Mouse (Mus musculus) embryonic fibroblast, embryonic 13.5 days (primary cell): ENCODE measurements around the gene Arx. TPM values are rescaled to one million over a fixed set of nuclear protein-coding genes. Genes with fewer than 3 reads are reported as not detected.

Experiments used
- H3K27ac ChIP-seq: 2 replicates; pipeline ENCODE4 v1.5.1; 2012; ENCODE audit warnings: low read length, control low read depth, inconsistent platforms; ENCODE audit not compliant: insufficient read depth
- H3K4me1 ChIP-seq: 2 replicates; pipeline ENCODE4 v1.6.1; 2011; ENCODE audit warnings: low read length; ENCODE audit not compliant: control insufficient read depth, insufficient read depth
- H3K4me3 ChIP-seq: 2 replicates; pipeline ENCODE4 v1.5.1; 2011; ENCODE audit warnings: mild to moderate bottlenecking, control low read depth, low read length; ENCODE audit not compliant: insufficient read depth
- CTCF ChIP-seq: IDR thresholded peaks from 2 replicates; pipeline ENCODE4 v1.5.1; 2011; ENCODE audit warnings: mild to moderate bottlenecking, control low read depth, low read length, moderate library complexity, borderline replicate concordance; ENCODE audit not compliant: insufficient read depth
- POLR2A ChIP-seq: IDR thresholded peaks from 2 replicates; pipeline ENCODE4 v1.6.1; 2011; ENCODE audit warnings: low read depth, mild to moderate bottlenecking, control low read depth, low read length, moderate library complexity
- polyA plus RNA-seq: library from polyadenylated mRNA; stranded (reverse); fragments of >200 nt; gene quantifications from 2 replicates; pipeline ENCODE4 v1.2.4, GENCODE M21; 2011; ENCODE audit warnings: low read depth; ENCODE audit not compliant: missing spikeins, insufficient read length

Gene Arx
- not detected in 2 replicates for polyA plus RNA-seq

- Histone ChIP-seq H3K4me3 (no peak within 1 kb of the TSS), H3K27ac (no peak within 1 kb of the TSS), H3K4me1 (no peaks in the 10 kb centered on the region)
- TF ChIP-seq POLR2A (no peak), CTCF (no peak)
Measured at GRCm38 (mm10) chrX:93286291-93286893, at the start of gene Arx. Arx (plus strand) TSS chrX:93286445.

DNA sequence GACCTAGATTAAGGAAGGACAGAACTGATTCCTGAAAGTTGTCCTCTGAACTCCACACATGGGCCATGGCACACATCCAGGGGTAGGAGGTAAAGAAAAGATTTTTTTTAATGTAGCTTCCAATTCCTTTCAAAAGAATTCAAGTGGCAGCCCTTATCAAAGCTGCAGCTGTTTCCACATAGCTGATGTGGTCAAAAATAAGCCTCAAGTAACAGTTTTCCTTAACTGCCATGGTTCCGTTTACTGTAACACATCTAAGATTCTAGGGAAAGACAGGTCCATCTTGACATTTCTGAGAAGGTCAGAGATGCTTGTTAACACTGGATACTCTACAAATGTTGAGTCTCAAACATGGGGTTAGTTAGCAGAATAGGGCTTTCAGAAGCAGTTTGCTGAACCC lies 34.9 kb upstream of the Arx start:
- TF ChIP-seq CTCF (no peak), POLR2A (no peak)
- Histone ChIP-seq H3K27ac (no peak overlapping the region), H3K4me1 (no peaks in the 10 kb centered on the region; the same call in 1 of the 2 replicates), H3K4me3 (no peak overlapping the region)

- TF ChIP-seq CTCF: no peak
- TF ChIP-seq POLR2A: no peak
Measured at GRCm38 (mm10) chrX:93275689-93276088, 10.6 kb upstream of the Arx start.

DNA sequence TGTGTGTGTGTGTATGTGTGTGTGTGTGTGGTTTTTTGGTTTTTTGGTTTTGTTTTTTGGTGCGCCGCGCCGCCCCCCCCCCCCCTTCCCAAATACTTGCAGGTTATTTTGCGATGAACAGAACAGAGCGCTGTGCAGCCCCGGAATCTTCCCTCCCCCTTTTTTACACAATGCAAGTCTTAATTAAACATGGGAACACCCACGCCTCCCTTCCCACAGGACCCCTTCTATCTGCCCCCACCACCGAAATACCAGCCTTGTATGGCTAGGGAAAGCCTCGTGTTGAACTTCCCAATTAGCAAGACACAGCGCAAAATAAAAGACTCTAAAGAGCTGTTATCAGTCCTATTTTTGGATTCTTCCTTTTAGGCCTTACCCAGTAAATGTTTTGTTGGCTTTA lies 6.3 kb upstream of the Arx start:
- Histone ChIP-seq H3K27ac (no peak overlapping the region), H3K4me3 (no peak overlapping the region), H3K4me1 (no peaks in the 10 kb centered on the region)
- TF ChIP-seq POLR2A: no peak
- TF ChIP-seq CTCF: no peak

More at GRCm38 (mm10) chrX:93275689-93276088, 10.6 kb upstream of the Arx start:
- H3K4me3 ChIP-seq: no peak overlapping the region
- H3K27ac ChIP-seq: no peak overlapping the region
- H3K4me1 ChIP-seq: no peaks in the 10 kb centered on the region

- Histone ChIP-seq H3K27ac (no peak overlapping the region), H3K4me3 (no peak overlapping the region), H3K4me1 (no peaks in the 10 kb centered on the region)
- no peak for TF ChIP-seq POLR2A
Measured at GRCm38 (mm10) chrX:93281028-93281723, 5.1 kb upstream of the Arx start.

DNA sequence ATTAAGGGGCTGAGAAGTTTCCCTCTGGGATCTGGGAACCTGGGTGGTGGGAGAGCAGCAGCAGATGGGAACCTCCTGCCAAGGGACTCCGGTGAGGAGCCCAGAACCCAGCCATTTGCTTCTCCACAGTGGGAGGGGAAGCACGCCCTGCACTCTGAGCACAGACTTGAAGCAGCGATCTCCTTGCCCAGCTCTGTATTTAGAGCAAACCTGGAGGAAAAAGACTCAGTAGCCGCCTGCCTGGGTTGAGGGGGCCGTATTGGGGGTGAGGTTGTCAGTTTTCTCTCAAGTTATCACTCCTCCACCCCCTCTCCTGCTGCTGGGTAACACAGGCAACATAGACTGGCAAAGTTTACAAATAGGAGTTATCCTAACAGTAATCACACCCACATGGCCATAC lies 4.5 kb upstream of the Arx start:
- Histone ChIP-seq H3K4me3 (no peak overlapping the region), H3K4me1 (no peaks in the 10 kb centered on the region), H3K27ac (no peak overlapping the region)
- no peak for TF ChIP-seq POLR2A
- no peak for TF ChIP-seq CTCF

GRCm38 (mm10) chrX:93285091-93285490 lies 1.2 kb upstream of the Arx start:
- Histone ChIP-seq H3K4me3 (no peak overlapping the region), H3K4me1 (no peaks in the 10 kb centered on the region), H3K27ac (no peak overlapping the region)
- no peak for TF ChIP-seq CTCF
- no peak for TF ChIP-seq POLR2A

- TF ChIP-seq CTCF (no peak), POLR2A (no peak)
- 0 out of 2 replicates have a peak overlapping the region, but pooled peaks have one; percentile 21 for H3K4me3 ChIP-seq
- H3K27ac ChIP-seq: no peak overlapping the region
- H3K4me1 ChIP-seq: no peaks in the 10 kb centered on the region
Measured at GRCm38 (mm10) chrX:93288339-93288738, 2.1 kb downstream of the Arx start.

- H3K27ac ChIP-seq: no peak overlapping the region
- H3K4me3 ChIP-seq: 0 out of 2 replicates have a peak overlapping the region, but pooled peaks have one; percentile 21
- no peak for TF ChIP-seq POLR2A
- TF ChIP-seq CTCF: no peak
- no peaks in the 10 kb centered on the region for H3K4me1 ChIP-seq
Measured at GRCm38 (mm10) chrX:93289076-93289475, 2.8 kb downstream of the Arx start.

GRCm38 (mm10) chrX:93289851-93290380 lies 3.7 kb downstream of the Arx start:
- Histone ChIP-seq H3K4me3 (no peak overlapping the region), H3K27ac (no peak overlapping the region), H3K4me1 (no peaks in the 10 kb centered on the region)
- TF ChIP-seq POLR2A (no peak), CTCF (no peak)

DNA sequence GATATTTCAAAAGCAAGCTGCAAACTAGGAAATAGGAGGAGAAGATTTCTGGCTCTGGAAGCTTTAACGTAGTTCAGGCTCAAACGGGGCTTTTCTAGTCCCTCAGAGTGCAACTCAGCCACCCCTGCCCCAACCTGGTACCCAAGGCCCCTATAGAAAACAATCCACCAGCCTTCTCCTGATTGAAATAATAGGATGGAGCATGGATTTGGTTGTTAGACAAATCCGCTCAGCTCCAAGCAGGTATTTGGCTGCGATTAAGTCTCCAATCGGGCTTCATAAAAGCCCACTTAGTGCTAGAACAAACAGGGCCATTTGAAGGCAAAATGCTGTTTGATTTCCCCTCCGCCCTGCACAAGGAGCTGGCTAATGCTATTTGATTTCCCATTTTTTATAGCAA lies 5.8 kb downstream of the Arx start:
- H3K4me3 ChIP-seq: no peak overlapping the region
- TF ChIP-seq CTCF (no peak), POLR2A (no peak)
- H3K27ac ChIP-seq: no peak overlapping the region
- no peaks in the 10 kb centered on the region for H3K4me1 ChIP-seq
